Mouse (Mus musculus) CD4-positive, CD25-positive, alpha-beta regulatory T cell, adult 2 months (primary cell): ENCODE results near the gene Lamp2.
"Not testable (repeated sequence)": the region's sequence is repeated elsewhere in the genome, so short reads cannot be mapped to it uniquely, and the experiment has no call there.

Experiments used
- DNase-seq: peaks from one replicate; pipeline ENCODE4 v3.0.0-alpha.2; 2012; ENCODE audit warnings: low read depth, low spot score

The Lamp2 gene

DNA sequence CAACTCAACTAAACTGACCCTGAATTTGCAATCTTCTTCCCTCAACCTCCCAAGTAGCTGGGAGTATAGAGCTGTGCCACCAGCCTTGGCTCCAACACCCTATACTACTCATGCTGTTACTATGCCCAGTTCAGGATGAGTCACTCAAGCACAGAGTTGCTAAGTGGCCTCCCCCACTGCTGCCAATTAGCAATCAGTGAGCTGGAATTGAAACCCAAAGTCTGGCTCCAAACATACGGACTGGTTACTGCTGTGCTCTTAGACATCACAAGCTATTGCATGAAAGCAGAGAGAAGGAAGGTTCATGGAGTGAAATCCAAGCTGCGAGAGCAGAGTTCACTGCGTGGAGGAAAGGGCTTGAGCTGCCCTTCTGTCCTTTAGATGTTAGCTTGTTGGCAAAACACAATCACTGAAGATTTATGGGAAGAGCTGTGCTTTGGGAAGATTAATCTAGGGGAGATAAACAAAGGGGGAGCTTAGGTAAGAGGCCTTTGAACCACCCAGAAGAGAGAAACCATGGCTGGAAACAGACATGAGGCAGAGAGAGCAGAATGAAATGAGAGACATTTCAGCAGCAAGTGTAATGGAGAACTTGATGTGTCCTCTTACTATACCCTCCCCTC is 27.3 kb downstream of the Lamp2 start:
- DNase-seq, result no peak

DNA sequence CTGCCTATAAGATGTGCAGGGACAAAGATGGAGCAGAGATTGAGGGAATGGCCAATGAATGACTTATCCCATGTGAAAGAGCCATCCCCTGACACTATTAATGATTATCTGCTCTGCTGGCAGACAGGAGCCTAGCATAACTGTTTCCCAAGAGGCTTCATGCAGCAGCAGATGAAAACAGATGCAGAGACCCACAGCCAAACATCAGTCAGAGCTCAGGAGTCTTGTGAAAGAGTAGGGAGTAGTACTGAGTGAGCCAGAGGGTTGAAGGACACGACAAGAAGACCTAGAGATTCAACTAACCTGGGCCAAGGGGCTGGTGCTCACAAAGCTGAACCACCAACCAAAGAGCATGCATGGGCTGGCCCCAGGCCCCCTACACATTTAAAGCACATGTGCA is 30.2 kb downstream of the Lamp2 start:
- DNase-seq, result no peak

DNA sequence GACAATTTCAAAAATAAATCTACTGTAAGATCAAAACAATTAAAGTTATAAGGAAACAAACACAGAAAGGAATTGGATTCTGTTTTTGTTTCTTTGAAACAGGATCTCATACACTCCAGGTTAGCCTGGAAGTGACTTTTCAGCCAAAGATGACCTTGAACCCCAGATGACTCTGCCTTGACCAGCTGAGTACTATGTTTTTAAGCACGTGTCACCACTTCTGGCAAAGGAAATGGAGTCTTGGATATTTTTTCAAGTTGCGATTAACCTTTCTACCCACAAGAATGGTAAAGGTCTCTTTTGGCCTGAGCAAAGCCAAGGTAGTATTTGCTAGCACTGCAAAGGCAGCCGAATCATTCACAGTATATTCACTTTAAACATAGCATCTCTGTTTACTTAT is 33.2 kb downstream of the Lamp2 start:
- DNase-seq, result no peak

DNA sequence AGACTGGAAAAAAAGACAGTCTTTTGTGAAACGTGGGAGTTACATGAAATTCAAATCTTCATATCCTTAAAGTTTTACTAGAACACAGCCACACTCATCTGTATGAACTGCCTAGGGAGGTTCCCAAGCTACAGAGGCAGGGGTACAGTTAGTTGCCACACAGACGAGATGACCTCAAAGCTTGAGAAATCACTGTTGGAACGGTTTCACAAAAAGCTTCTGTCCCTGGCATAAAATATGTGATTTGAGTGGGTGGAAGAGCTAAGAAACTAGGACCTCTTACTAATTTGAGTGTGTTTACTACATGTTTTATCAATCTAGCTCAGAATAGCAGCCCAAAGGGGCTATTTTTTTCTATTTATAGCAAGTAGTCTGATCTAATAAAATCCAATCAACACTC is 33.9 kb downstream of the Lamp2 start:
- no peak for DNase-seq

DNA sequence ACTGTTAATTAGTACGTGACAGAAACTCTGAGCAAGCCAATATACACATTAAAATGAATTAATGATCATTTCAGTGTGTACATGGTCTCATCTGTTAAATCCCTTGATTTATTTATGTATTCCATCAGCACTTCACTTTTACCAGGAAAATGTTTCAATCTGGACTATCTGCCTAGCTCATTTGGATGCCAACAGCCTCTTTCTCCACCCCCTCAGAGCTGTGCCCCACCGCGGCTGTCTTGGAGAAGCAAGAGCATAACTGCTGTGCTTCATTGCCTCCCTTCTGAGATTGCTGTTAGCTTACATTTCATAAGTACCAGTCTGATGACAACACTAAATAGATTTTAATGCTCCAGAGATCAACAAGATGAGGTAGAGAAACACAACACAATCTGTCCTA is 52.4 kb downstream of the Lamp2 start:
- DNase-seq, result no peak

DNA sequence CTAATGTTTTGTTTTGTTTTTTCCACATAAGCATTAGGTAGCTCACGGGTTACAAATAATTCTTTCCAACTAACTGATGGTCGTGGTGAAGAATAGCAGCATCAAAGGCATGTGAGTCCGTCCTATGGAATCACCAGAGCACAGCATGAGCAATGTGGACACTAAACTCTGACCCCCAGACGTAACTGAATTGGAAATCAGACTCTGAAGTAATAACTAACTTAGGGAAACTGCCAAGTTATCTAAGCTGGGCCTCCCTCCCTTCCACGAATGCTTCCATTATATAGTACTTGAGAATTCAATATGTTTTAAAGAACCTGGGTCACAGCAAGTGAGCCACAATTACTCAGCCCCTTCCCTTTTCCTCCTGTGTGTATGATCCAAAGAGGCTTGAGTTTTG is 53.3 kb downstream of the Lamp2 start:
- no peak for DNase-seq

DNA sequence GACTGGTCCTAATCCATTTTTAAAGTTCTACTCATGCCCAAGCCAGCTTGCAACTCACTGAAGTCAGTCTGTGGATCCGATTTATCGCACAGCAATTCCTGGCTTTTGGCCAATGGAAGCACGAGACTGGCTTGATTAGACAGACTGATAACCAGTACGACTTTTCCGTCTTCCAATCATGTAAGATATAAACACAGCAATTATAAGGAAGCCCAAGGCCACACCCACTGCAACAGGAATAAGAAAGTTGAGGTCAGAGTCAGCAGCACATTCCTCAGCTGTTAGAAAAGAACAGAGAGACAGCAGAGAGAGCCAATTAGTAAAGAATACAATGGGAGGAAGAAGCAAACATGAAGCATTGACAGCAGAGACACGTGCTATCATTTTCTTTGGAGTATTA is 54.2 kb downstream of the Lamp2 start:
- DNase-seq, result no peak

DNA sequence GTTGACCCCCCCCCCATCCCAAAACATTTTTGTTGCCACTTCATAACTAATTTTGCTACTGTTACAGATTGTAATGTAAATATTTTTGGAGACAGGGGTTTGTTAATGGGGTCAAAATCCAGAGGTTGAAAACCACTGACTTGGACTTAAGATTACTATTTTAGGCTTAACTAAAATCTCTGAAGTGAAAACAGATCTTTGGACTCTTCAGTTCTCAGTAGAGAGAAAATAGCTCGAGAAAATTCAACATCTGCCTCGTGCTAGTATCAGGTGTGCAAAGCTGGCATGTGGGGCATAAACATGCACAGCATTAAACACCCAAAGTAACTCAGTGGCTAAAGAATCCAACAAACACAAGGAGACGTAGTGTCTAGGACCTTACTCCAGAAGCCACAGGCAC is 55.6 kb downstream of the Lamp2 start:
- DNase-seq, result no peak

DNA sequence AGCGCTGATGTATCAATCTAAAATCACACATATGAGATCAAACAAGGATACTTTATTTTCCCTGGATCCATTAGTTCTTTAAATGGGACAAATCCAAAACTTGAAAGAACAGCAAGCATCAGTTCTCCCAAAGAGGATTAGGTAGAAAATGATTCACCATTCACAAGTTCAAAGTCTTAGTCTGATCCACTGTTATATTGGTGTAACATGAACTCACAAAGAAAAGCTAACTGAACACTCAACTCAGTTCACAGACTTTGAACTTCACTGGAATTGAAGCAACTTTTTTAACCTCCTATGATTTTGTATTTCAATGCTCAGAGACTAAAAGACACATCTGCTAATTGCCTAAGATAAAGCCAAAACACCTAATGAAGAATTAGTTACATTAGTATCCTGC is 56.6 kb downstream of the Lamp2 start:
- DNase-seq, result no peak

DNA sequence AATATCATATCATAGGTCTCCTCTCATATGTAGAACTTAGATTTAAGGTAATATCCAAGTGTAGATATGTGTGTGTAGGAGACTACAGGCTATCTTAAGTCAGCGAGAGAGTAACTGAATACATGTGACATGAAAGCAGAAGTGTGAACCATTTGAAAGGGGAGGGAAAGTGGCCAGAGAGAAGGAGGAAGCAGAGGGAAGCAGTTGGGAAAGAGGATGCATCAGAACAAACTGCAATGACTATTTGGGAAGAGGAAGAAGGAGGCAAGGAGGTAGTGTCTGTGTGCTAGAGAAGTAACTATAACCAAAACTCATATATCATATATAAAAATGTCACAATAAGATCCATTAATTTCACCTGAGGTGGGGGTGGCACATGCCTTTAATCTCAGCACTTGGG is 83.1 kb downstream of the Lamp2 start:
- not testable (repeated sequence) for DNase-seq

DNA sequence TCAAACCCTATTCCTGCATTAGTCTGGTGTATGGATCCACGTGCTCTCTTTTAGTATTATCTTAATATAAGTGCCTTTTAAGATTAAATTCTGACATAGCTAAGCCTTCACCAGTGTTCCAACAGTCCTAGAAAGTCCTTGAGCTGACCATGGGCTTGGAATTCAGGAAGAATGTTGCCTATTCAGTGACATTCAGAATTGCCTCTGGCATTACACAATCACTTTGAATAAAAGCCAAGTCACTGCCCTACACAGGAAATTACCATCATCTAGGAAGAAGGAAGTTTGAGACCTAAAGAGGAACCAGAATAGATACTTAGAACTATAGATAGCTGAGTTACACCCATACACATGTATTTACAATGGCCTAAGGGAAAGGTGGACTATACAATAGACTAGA is 91.6 kb downstream of the Lamp2 start:
- not testable (repeated sequence) for DNase-seq

DNA sequence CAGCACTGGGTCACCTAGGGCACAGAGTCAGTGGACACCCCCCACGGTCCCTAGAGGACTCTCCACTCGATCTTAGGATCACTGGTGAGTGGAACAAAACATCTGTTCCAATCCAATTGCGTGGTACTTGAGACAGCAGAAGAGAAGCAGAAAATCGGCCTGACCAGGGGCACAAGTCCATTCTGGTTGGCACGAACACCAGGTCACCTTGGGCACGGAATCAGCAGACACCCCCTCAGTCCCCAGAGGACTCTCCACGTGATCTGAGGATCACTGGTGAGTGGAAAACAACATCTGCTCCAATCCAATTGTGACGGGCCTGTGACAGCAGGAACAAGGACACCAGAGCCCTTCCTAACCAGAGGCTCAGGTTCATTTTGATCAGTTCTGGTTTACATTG is 94.2 kb downstream of the Lamp2 start:
- DNase-seq, result no peak
